Mouse (Mus musculus) ES-E14 (cell line): ENCODE data around the gene Nrsn2.

ENCODE experiments used
- CHD2 ChIP-seq: IDR thresholded peaks from 2 replicates; pipeline ENCODE4 v1.6.1; 2014; ENCODE audit warnings: mild to moderate bottlenecking, low read depth, low read length, inconsistent platforms
- HCFC1 ChIP-seq: IDR thresholded peaks from 2 replicates; pipeline ENCODE4 v1.6.1; 2012; ENCODE audit warnings: low read length, inconsistent platforms, borderline replicate concordance; ENCODE audit not compliant: insufficient read depth

GRCm38 (mm10) chr2:152398691-152399090 is 22.3 kb upstream of the Nrsn2 start:
- TF ChIP-seq CHD2 (no peak), HCFC1 (no peak)
